Mouse (Mus musculus): Measurements from ENCODE around the gene Pfkfb2.

DNA sequence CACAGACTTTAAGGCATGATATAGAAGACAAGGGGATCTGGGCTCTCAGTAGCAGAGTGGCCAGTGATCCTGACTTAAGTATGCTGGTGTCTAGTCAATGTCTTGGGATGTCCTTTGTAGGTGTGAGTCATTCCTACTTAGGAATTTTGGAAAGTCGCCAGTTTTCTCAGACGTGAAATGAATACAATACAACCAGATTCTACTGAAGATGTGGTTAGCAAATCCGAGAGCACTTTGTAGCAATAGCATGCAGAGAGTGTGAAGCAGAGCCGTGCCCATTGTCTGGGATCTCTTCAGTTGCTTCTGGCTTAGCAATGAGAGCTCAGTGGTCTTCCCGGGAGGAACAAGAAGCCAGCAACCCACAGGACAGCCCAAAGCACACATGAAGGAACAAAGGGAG is 5.4 kb upstream of the Pfkfb2 start:
- TF ChIP-seq CTCF (IDR thresholded peaks at IDR 0.05; ENCODE audit: low read depth, low read length) (no peak), EP300 (IDR thresholded peaks at IDR 0.05; ENCODE audit: insufficient read depth, low read depth, low read length) (no peak), POLR2A (IDR thresholded peaks at IDR 0.05; ENCODE audit: insufficient read depth, low read length) (no peak)

Measured in ES-Bruce4 (cell line).